Mouse (Mus musculus) CH12.LX (cell line): Measurements from ENCODE around the gene Cstad. TPM values are rescaled to one million over a fixed set of nuclear protein-coding genes. Genes with fewer than 3 reads are reported as not detected.

ENCODE experiments used
- DNase-seq: peaks from one replicate; pipeline ENCODE4 v3.0.0-alpha.2; 2013; ENCODE audit errors: extremely low read depth
- H3K27ac ChIP-seq: 2 replicates; pipeline ENCODE4 v1.5.1; 2012; ENCODE audit warnings: low read depth, mild to moderate bottlenecking, control low read depth, moderate library complexity; ENCODE audit not compliant: insufficient read depth
- H3K27me3 ChIP-seq: replicated peaks from 2 replicates; pipeline ENCODE3; 2012; ENCODE audit warnings: inconsistent platforms
- H3K36me3 ChIP-seq, 2 experiments: replicated peaks in 1 of 2; 2 replicates each; pipeline versions ENCODE3 to v1.6.1; 2012; ENCODE audit warnings: inconsistent platforms in 1 of 2, low read length in 1 of 2, mild to moderate bottlenecking in 1 of 2, mixed read lengths in 1 of 2, moderate library complexity in 1 of 2; ENCODE audit not compliant: control insufficient read depth in 1 of 2, insufficient read depth in 1 of 2
- H3K4me1 ChIP-seq, 2 experiments: 2 replicates each; pipeline ENCODE4 v1.6.1; 2012; ENCODE audit warnings: inconsistent platforms in 1 of 2, moderate library complexity in 1 of 2; ENCODE audit not compliant: insufficient read depth in 2 of 2, control insufficient read depth in 1 of 2
- H3K4me2 ChIP-seq: 2 replicates; pipeline ENCODE4 v1.6.1; 2012; ENCODE audit warnings: low read depth, mild to moderate bottlenecking, control low read depth; ENCODE audit not compliant: poor library complexity, insufficient read depth, severe bottlenecking
- H3K4me3 ChIP-seq, 3 experiments: fragments of 150-350 bp in 1 of 3; sonication (generic) in 1 of 3; replicated peaks in 1 of 3; 2 replicates each; pipeline versions ENCODE3 to v1.5.1; 2011 to 2012; ENCODE audit warnings: low read depth in 2 of 3, low read length in 2 of 3, mild to moderate bottlenecking in 2 of 3, moderate library complexity in 2 of 3, control low read depth in 1 of 3, improper control_type of control experiment in 1 of 3, inconsistent platforms in 1 of 3, mixed read lengths in 1 of 3; ENCODE audit not compliant: poor library complexity in 1 of 3
- H3K79me2 ChIP-seq: replicated peaks from 2 replicates; pipeline ENCODE4 v1.6.1; 2012; ENCODE audit warnings: mild to moderate bottlenecking, moderate library complexity; ENCODE audit not compliant: control insufficient read depth, poor library complexity, insufficient read depth, severe bottlenecking; ENCODE audit errors: extremely low read depth
- H3K9ac ChIP-seq: 2 replicates; pipeline ENCODE4 v1.6.1; 2012; ENCODE audit warnings: low read depth, mild to moderate bottlenecking, control low read depth, moderate library complexity; ENCODE audit not compliant: insufficient read depth
- H3K9me3 ChIP-seq: replicated peaks from 2 replicates; pipeline ENCODE3; 2012; ENCODE audit warnings: low read length, inconsistent platforms, mixed read lengths
- E2F4 ChIP-seq: IDR thresholded peaks from 2 replicates; pipeline ENCODE4 v1.6.1; 2011; ENCODE audit warnings: low read depth, low read length, improper control_type of control experiment; ENCODE audit not compliant: insufficient replicate concordance
- EP300 ChIP-seq: IDR thresholded peaks from 2 replicates; pipeline ENCODE4 v1.6.1; 2011; ENCODE audit warnings: low read length, improper control_type of control experiment
- ETS1 ChIP-seq: conservative IDR thresholded peaks from 2 replicates; pipeline ENCODE4 v1.6.1; 2012; ENCODE audit warnings: low read depth, mild to moderate bottlenecking, inconsistent platforms, low read length, improper control_type of control experiment, moderate library complexity
- GABPA ChIP-seq: IDR thresholded peaks from 2 replicates; pipeline ENCODE4 v1.6.1; 2012; ENCODE audit warnings: low read depth, low read length, improper control_type of control experiment, inconsistent platforms; ENCODE audit not compliant: insufficient replicate concordance
- JUN ChIP-seq: IDR thresholded peaks from 2 replicates; pipeline ENCODE4 v1.6.1; 2011; ENCODE audit warnings: low read depth, mild to moderate bottlenecking, low read length, improper control_type of control experiment, moderate library complexity; ENCODE audit not compliant: insufficient read depth
- JUND ChIP-seq: conservative IDR thresholded peaks from 2 replicates; pipeline ENCODE4 v1.6.1; 2011; ENCODE audit warnings: low read depth, low read length, improper control_type of control experiment
- KAT2A ChIP-seq: IDR thresholded peaks from 2 replicates; pipeline ENCODE4 v1.6.1; 2012; ENCODE audit warnings: low read length, improper control_type of control experiment, inconsistent platforms; ENCODE audit not compliant: insufficient replicate concordance
- MAZ ChIP-seq: IDR thresholded peaks from 2 replicates; pipeline ENCODE4 v1.6.1; 2012; ENCODE audit warnings: low read depth, mild to moderate bottlenecking, inconsistent platforms, low read length, improper control_type of control experiment, moderate library complexity
- MEF2A ChIP-seq: IDR thresholded peaks from 2 replicates; pipeline ENCODE4 v1.6.1; 2014; ENCODE audit warnings: low read depth, mild to moderate bottlenecking, inconsistent platforms, low read length, improper control_type of control experiment, borderline replicate concordance
- MXI1 ChIP-seq: IDR thresholded peaks from 2 replicates; pipeline ENCODE4 v1.6.1; 2011; ENCODE audit warnings: mild to moderate bottlenecking, low read depth, low read length, improper control_type of control experiment
- NELFE ChIP-seq: IDR thresholded peaks from 2 replicates; pipeline ENCODE4 v1.6.1; 2011; ENCODE audit warnings: low read depth, low read length, improper control_type of control experiment
- NRF1 ChIP-seq: IDR thresholded peaks from 2 replicates; pipeline ENCODE4 v1.6.1; 2014; ENCODE audit warnings: low read depth, mild to moderate bottlenecking, inconsistent platforms, low read length, improper control_type of control experiment, moderate library complexity
- PAX5 ChIP-seq: IDR thresholded peaks from 2 replicates; pipeline ENCODE4 v1.6.1; 2012; ENCODE audit warnings: low read length, inconsistent platforms, mixed read lengths
- POLR2AphosphoS2 ChIP-seq: IDR thresholded peaks from 2 replicates; pipeline ENCODE4 v1.6.1; 2011; ENCODE audit warnings: low read depth, low read length, improper control_type of control experiment
- RCOR1 ChIP-seq: conservative IDR thresholded peaks from 2 replicates; pipeline ENCODE4 v1.6.1; 2012; ENCODE audit warnings: low read depth, mild to moderate bottlenecking, inconsistent platforms, low read length, improper control_type of control experiment
- SIN3A ChIP-seq: IDR thresholded peaks from 2 replicates; pipeline ENCODE4 v1.6.1; 2012; ENCODE audit warnings: low read length, improper control_type of control experiment, inconsistent platforms
- SMC3 ChIP-seq: IDR thresholded peaks from 2 replicates; pipeline ENCODE4 v1.6.1; 2011; ENCODE audit warnings: low read depth, low read length, improper control_type of control experiment
- TBP ChIP-seq: conservative IDR thresholded peaks from 2 replicates; pipeline ENCODE4 v1.6.1; 2011; ENCODE audit warnings: low read depth, low read length, improper control_type of control experiment
- TCF12 ChIP-seq: IDR thresholded peaks from 2 replicates; pipeline ENCODE4 v1.6.1; 2014; ENCODE audit warnings: low read depth, mild to moderate bottlenecking, inconsistent platforms, low read length, improper control_type of control experiment
- UBTF ChIP-seq: IDR thresholded peaks from 2 replicates; pipeline ENCODE4 v1.6.1; 2012; ENCODE audit warnings: low read depth, mild to moderate bottlenecking, inconsistent platforms, low read length, improper control_type of control experiment, moderate library complexity
- ZC3H11A ChIP-seq: IDR thresholded peaks from 2 replicates; pipeline ENCODE4 v1.6.1; 2012; ENCODE audit warnings: low read depth, mild to moderate bottlenecking, inconsistent platforms, low read length, improper control_type of control experiment
- ZKSCAN1 ChIP-seq: IDR thresholded peaks from 2 replicates; pipeline ENCODE4 v1.6.1; 2012; ENCODE audit warnings: low read depth, inconsistent platforms, low read length, improper control_type of control experiment, borderline replicate concordance
- ZMIZ1 ChIP-seq: IDR thresholded peaks from 2 replicates; pipeline ENCODE4 v1.6.1; 2012; ENCODE audit warnings: low read depth, mild to moderate bottlenecking, inconsistent platforms, low read length, improper control_type of control experiment
- dilution Hi-C: fragments of 300-500 bp; cut with MboI; formaldehyde crosslinking; loops from 2 replicates; pipeline ENCODE4 v1.14.3; 2020; ENCODE audit warnings: low sequenced_read_pairs; ENCODE audit not compliant: extremely low pct_unique_long_range_greater_than_20kb, extremely low pct_ligation_motif_present
- in situ Hi-C: fragments of 300-500 bp; cut with MboI; formaldehyde crosslinking; loops from 3 replicates; pipeline ENCODE4 v1.14.3; 2019; ENCODE audit warnings: low sequenced_read_pairs, low pct_ligation_motif_present, low pct_unique_long_range_greater_than_20kb, mixed read lengths
- polyA plus RNA-seq: library from polyadenylated mRNA; unstranded; fragments of >175 nt; gene quantifications from 2 replicates; pipeline ENCODE4 v1.2.1, GENCODE M21; 2012; ENCODE audit warnings: low read depth; ENCODE audit not compliant: insufficient read length
- total RNA-seq, 2 experiments: library from RNA; depleted of rRNA; stranded (reverse); fragments of 300-350 nt in 1 of 2; fragments of >200 nt in 1 of 2; gene quantifications; 2 replicates each; pipeline ENCODE4 v1.2.3; 2012 to 2014

The Cstad gene
- total and polyA plus RNA-seq, 3 experiments: 0.29 to 0.51 TPM; not detected in 1

DNA sequence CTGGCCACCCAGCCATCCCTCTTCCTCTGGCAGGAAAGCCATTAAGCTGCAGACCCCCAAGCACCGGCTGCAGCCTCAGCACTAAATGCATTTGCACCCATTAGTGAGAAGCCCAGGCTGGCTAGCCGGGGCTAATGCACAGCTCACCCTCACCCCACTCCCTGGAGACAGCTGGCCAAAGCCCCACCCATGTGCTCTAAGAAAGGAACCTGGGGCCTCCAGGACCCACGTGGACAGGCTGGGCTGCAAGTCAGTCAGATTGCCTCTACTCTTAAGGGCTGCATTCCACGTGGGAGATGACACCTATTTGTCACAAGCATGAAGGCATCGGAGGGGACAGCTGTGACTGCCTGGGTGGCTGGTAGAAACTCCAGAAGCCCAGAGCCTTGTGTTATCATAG lies 48.0 kb downstream of the Cstad start:
- Histone ChIP-seq H3K4me2 (no peak overlapping the region), H3K4me3 (no peak overlapping the region), H3K36me3 (no peaks in the 10 kb centered on the region), H3K9ac (no peak overlapping the region), H3K4me1 (peaks cover 15 to 16% of the 10 kb centered on the region in 2 experiments)
- DNase-seq: no peak
- in situ Hi-C loops: no loop called here
- dilution Hi-C loops: no loop called here
- TF ChIP-seq UBTF: no peak
- no peak for TF ChIP-seq ETS1
- no peak for TF ChIP-seq SIN3A
- no peak; the same call in 1 of the 2 replicates for TF ChIP-seq MXI1
- TF ChIP-seq ZMIZ1: no peak
- TF ChIP-seq JUND: no peak
- no peak for TF ChIP-seq MEF2A
- no peak for TF ChIP-seq KAT2A
- no peak for TF ChIP-seq TCF12
- TF ChIP-seq ZKSCAN1: no peak
- no peak for TF ChIP-seq EP300
- TF ChIP-seq, all 38 proteins: peak for 0
- Histone ChIP-seq H3K9me3 (no peaks in the 10 kb centered on the region), H3K27me3 (peaks cover 1% of the 10 kb centered on the region), H3K27ac (no peak overlapping the region), H3K79me2 (no peaks in the 10 kb centered on the region)

DNA sequence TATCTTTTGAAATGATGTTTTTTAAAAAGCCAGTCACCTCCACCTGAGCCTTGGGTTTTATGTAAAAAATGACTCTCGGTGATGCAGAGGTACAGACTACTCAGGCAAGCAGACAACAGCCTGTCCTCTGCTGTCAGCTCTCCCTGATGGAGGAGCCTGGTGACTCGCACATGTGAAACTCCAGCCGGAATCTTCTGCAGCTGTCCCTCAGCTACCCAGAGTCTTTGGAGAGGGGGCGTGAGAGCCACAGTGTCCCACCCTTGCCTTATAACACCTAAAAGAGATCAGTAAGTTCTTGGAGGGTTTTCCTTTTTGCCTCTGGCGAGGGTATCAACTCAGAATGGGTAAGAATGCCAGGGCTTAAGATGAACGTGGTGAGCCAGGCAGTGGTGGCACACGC lies 48.6 kb downstream of the Cstad start:
- no peaks in the 10 kb centered on the region for H3K79me2 ChIP-seq
- in situ Hi-C loops: no loop called here
- no peak overlapping the region for H3K27ac ChIP-seq

DNA sequence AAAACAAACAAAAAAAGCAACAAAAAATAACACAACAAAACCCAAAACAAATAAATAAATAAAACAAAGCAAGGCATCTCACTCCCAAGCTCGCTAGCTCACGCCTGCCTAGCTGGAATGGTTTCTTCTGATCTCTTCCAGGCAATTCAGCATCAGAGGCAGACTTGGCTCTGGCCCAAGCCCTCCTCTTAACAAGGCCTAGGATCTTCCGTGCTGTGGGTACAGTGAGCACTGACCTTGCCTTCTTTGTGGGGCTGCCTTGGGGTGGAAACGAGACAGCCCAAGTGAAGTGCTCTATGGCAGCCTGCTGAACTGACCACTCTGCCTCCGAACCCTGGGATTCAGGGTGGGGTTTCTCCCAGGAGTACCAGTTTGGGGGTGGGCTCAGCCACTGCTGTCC lies 52.0 kb downstream of the Cstad start:
- H3K27me3 ChIP-seq: no peaks in the 10 kb centered on the region
- H3K9ac ChIP-seq: no peak overlapping the region
- TF ChIP-seq POLR2AphosphoS2 (no peak), NELFE (no peak), GABPA (no peak), ZC3H11A (no peak), JUN (no peak), SMC3 (no peak), RCOR1 (no peak), KAT2A (no peak), MXI1 (no peak), NRF1 (no peak), UBTF (no peak)
- no peaks in the 10 kb centered on the region for H3K9me3 ChIP-seq
- in situ Hi-C loops: no loop called here
- no peaks in the 10 kb centered on the region for H3K79me2 ChIP-seq
- H3K4me2 ChIP-seq: no peak overlapping the region
- H3K36me3 ChIP-seq: no peaks in the 10 kb centered on the region
- peaks cover 16% of the 10 kb centered on the region in 2 experiments for H3K4me1 ChIP-seq
- H3K27ac ChIP-seq: no peak overlapping the region
- dilution Hi-C loops: no loop called here
- H3K4me3 ChIP-seq: no peak overlapping the region
- DNase-seq: no peak

More for the DNA sequence above, 48.6 kb downstream of the Cstad start:
- no peak for DNase-seq
- Histone ChIP-seq H3K36me3 (no peaks in the 10 kb centered on the region), H3K9me3 (no peaks in the 10 kb centered on the region), H3K27me3 (peaks cover 1% of the 10 kb centered on the region), H3K9ac (no peak overlapping the region), H3K4me2 (no peak overlapping the region), H3K4me1 (peaks cover 16% of the 10 kb centered on the region in 2 experiments), H3K4me3 (no peak overlapping the region)
- dilution Hi-C loops: no loop called here
- TF ChIP-seq E2F4: no peak
- TF ChIP-seq ZMIZ1: no peak
- no peak for TF ChIP-seq TBP
- no peak for TF ChIP-seq UBTF
- TF ChIP-seq MAZ: no peak
- TF ChIP-seq PAX5: no peak
- TF ChIP-seq, all 38 proteins: peak for 0
